Mouse (Mus musculus) heart, postnatal 4 days (tissue): Measurements from ENCODE around the gene Lypla2. TPM values are rescaled to one million over a fixed set of nuclear protein-coding genes. Genes with fewer than 3 reads are reported as not detected.
A peak's percentile ranks its signal among the peaks of the same experiment; 100 is the strongest.

ENCODE experiments used
- DNase-seq: peaks from one replicate; pipeline ENCODE4 v3.0.0; 2021
- total RNA-seq, 2 experiments: library from RNA; stranded (reverse); gene quantifications; 2 replicates each; pipeline ENCODE4 v1.2.3; 2021

Gene Lypla2
- total RNA-seq, 2 experiments from 2014 or later, result 46.3 to 46.9 TPM

DNA sequence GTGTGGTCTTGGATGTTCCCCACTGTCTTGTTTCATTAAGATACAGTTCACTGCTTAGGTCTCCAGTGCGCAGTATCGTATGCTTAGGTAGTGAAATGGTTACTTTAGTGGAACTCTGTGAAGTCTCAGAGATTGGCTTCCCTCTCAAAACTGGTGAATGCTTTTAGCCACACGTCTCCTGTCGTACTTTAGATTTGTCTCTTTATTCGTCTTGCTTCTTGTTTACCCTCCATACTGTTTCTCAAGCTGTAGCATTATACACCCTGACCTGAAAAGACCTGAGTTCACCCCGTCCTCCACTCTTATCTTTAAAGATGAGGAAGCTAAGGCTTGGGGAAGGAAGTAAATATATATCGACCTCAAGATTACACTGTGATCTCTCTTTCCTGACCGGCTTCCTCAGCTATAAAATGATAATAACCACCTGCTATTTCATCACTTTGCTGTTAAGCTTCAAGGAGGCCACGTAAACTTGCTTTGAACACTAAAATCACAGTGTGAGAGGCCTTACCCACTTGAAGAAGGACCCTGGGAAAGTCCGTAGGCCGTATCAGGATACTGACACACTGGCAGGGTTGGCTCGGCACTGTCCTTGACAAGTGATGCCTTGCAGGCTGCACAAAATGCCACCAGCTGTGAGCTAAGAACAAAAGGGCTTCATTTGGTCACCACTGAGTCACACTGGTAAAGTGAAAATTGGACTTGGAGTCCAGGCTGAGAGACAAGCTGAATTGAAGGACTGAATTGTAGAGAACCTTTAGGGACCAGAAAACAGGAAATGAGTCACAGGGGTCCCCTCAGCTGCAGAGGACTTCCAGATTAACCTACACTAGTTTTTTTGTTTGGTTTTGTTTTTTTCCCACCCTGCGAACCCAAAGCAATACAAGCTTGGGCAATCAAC lies 735 bp upstream of the Lypla2 start:
- no peak for DNase-seq

DNA sequence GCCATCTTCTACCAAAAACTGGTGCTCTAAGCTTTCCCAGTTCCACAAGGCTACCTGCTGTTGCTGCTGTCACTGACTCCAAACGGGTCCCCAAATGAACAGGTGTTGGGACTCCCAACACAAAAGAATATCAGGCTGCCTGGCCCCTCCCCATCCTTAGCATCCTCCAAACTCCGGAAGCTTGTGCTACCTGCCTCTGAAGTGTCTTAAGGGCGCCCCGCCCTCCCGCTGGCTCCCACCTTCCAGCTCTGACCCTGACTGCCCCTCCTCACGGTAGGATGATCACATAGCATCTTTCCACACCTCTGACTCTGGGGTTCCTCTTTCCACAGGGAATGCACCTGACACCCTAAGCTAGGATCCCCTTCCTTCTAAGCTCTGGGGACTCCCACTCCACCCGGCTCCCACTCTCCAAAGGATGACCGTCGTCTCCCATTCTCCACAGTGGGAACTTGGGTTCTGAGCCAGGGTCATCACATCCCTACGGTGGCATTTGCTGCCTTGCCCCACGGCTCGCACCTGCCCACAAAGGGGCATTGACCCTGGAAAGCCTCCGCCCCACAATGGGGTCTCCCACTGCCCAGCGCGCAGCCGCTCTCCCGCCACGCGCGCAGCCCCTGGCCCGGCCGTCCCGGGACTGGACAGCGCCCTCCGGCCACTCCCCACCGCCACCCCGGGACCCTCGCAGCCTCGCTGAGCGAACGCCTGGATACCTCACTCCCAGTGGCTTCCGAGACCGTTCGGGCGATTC lies 446 bp downstream of the Lypla2 start:
- no peak for DNase-seq

DNA sequence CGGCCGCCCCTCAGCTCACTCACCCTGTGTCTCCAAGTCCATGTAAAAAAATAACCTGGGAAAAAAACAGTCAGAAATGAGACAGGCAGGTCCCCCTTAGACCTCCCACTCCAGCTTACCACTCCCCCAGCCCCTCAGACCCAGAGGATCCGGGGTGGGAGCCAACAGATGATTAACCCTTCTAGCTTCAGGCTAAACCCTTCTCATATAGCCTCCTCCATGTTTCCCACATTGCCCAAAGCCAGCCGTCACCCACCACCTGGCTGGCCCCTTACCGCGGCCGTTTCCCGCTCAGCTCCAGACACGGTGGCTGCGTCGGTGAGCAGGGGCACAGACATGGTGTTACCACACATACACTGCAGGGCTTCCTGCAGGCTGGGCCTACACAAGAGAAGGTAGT lies 1.8 kb downstream of the Lypla2 start:
- DNase-seq, result no peak

DNA sequence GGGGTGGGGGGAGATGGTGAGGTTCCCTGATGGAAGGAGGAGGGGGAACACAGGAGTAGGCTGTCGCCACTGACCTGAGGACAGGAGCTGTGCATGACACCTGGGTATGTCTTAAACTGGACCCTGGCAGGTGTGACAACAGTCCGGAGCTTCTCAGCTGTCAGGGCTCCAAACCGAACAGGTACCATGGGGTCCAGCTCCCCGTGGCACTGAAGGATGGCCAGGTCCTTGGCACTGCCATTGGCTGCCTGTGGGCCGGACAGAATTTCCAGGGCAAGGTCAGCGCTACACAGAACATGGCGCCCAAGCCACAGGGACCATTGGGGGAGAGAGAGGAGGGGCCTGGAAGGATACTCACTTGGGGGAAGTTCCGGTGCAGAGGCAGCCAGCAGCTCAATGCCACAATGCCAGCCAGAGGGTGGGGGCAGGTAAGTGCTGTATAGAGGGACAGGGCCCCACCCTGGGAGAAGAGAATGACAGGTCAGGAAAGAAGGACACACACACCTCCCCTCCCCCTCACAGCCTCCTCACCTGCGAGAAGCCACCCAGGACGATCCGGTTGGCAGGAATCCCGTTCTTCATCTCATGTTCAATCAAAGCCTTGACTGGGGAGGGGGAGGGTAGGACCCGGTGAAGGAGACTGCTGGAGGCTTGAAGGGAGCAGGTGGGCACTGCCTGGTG lies 3.2 kb downstream of the Lypla2 start:
- DNase-seq, result no peak

DNA sequence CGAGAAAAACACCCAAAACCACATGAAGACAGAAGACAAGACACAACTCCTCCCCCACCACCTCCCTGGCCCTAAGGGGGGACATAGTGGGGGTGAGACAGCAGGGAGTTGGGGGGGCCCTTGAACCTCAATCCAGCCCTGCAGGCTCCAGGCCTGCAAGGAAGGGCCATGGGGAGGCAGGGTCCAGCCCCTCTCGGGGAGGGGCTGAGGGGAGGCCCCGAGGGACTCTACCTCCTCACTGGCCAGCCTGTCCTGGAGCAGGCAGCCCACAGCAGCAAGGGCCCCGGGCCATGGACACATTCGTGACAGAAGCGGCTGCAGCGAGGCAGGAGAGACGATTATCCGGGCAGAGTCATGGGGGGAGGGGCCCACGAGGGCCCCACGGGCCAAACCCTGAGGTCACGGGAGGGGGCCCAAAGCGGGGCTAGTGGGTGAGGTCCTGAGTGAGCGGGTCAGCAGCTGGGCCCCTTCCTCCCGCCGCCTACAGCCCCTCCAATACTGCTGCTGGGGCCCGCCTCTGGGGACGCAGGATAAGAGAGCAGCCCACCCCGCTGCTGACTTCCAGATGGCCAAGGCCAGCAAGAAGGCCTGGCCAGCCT lies 4.1 kb downstream of the Lypla2 start:
- DNase-seq, result peak; percentile 29

- DNase-seq, result no peak
Observed at GRCm38 (mm10) chr4:135967086-135967760, 5.2 kb downstream of the Lypla2 start.

DNA sequence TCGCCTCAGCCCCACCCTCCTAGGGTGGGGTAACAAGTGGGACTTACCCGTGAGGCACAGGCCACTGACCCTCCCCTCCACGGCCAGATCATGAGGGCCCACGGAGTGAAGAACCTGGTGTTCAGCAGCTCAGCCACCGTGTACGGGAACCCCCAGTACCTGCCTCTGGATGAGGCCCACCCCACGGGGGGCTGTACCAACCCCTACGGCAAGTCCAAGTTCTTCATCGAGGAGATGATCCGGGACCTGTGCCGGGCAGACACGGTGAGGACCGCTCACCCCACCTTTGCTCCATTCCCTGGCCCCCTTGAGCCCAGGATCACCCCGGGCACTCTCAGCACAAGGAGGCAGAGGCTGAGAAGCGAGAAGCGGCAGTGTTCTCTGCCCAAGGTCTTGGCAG lies 6.1 kb downstream of the Lypla2 start:
- no peak for DNase-seq

GRCm38 (mm10) chr4:135965113-135965512 lies 7.3 kb downstream of the Lypla2 start:
- no peak for DNase-seq

GRCm38 (mm10) chr4:135964426-135964825 lies 8.0 kb downstream of the Lypla2 start:
- DNase-seq, result peak; percentile 61

DNA sequence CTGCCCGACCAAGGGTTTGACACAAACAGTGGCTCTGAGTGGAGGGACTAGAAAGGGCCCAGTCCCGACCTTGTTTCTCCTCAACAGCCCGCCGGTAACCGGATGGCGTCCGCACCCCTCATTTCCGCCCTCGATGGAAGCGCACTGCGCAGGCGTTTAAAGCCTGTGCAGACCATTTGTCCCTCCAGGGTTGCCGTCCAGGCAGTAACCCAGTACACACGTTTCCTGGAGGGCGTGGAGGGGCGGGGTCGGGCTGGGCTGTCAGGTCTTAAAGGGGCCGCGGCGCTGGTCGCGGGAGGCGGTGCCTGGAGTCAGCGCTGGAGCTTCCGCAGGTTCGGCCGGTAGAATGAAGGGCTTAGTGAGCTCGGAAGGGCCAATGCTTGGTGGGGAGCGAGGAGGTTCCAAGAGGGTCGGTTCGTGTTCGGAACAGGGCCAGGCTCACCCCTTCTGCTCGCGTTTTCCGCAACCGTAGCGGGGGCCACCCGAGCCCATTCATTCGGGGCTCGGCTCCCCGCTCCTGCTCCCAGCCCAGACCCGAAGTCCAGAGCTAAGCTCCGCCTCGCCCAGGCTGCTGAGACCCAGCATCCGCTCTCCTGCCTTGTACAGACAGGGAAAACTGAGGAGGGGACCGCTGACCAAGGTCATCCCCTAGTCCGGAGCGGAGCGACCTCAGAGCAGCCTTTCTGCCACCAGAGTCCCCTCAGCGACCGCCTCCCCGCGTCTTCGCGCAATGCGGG lies 8.8 kb downstream of the Lypla2 start, which contains the start of gene Gale:
TSS of gene Gale (plus strand) at position 271 of the 737 bp plus-strand sequence.
- DNase-seq, result peak; percentile 94

DNA sequence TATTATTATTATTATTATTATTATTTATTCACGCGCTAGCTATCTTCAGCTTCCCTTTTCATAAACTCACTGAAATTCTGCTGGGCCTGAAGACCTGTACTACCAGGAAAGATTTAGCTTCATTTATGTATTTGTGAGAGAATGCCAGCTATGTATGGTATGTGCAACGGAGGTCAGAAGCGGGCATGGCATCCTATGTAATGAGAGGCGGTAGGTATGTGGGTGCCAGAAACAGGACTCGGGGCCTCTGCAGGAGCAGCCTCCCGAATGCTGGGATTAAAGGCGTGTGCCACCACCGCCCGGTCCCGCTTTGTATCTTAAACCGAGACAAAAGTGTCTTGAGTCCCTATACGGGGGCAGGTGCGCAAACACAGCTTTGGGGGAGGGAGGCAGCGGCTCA lies 9.5 kb downstream of the Lypla2 start:
- DNase-seq, result no peak

DNA sequence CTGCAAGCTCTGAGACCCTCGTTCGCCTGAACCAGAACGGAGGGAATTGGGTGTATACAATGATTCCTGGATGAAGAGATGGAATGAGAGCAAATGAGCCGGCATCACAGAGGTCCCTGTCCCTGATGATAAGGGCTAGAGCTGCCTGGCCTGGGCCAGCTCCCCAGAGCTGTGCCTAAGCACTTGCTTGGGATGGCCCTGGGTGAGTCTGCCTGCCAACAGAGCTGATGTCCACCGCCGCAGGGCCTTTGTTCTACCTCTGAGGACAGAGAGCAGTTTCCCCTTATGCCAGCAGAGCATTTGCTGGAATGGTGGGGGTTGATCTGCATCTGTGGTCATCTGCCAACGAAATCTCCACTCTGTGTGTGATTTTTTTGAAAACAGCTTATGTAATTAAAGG lies 10.2 kb downstream of the Lypla2 start:
- DNase-seq, result no peak

DNA sequence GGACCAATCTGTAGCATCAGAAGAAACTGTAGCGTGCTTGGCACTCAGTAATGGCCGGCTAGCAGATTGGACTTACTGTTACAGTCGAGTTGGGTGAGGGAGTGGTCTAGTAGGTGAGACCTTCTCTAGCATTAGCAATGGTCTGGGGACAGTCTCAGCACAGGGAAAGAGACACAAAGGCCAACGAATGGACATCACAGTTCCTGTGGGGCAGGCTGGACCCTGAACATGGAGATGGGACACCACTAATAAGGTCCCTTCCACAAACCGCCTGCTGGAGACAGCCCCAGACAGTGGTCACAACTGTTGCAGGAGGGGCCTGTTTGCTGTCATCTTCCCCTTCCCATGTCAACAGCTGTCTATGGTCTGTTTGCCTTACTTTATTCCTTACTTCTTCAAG lies 10.7 kb downstream of the Lypla2 start:
- DNase-seq, result no peak

- peak; percentile 88 for DNase-seq
Observed at GRCm38 (mm10) chr4:135960717-135961116, 11.7 kb downstream of the Lypla2 start.

DNA sequence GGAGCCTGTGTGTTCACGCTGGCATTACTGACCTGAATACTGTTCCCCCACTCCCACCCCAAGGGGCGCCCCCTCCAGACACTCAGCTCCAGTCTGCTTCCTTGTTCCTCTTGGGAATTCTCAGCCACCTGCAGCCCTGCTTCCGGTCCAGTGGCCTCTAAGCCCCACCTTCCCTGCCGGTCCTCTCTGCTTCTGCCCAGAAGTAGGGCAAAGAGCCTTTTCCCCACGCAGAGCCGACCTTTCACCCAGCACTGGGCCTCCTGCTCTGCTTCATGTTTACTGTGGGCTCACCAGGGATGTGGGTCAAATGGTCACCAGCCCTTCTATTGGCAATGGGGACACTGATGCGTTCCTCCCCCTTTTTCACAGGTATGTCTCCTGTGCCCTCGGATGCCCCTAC lies 14.1 kb downstream of the Lypla2 start:
- DNase-seq, result no peak

DNA sequence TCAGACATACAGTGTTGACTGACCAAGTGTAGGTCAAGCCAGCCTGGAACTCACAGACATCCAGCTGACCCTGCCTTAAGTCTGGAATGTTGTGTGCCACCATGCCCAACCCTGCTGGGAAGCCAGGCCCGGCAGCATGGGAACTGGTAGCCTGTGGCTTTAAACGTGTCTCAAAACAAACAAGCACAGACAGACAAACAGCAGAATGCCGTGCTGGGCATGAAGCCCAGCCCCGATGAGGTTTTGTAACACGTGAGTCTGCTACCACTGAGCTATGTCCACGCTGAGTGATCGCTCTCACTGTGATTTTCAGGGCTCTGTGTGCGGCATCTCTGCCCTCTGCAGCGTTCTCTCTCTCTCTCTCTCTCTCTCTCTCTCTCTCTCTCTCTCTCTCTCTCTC lies 16.5 kb downstream of the Lypla2 start:
- no peak for DNase-seq

DNA sequence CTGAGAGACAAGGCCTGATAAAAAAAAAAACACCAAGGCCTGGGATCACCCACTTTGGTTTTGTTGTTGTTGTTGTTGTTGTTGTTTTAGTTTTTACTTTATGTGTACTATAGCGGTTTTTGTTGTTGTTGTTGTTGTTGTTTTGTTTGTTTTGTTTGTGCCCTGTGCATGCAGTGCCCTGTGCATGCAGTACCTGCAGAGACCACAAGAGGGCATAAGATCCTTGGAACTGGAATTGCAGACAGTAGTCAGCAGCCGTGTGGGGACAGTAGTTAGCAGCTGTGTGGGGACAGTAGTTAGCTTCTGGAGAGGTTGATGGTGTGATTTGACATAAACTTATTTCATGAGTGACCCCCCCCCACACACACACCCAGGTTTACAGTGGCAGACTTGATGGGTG lies 18.2 kb downstream of the Lypla2 start:
- peak; percentile 86 for DNase-seq

GRCm38 (mm10) chr4:135953179-135953578 lies 19.2 kb downstream of the Lypla2 start:
- no peak for DNase-seq

- DNase-seq, result no peak
Observed at GRCm38 (mm10) chr4:135951505-135951904, 20.9 kb downstream of the Lypla2 start.

GRCm38 (mm10) chr4:135950365-135950764 lies 22.1 kb downstream of the Lypla2 start:
- no peak for DNase-seq

GRCm38 (mm10) chr4:135949911-135950310 lies 22.5 kb downstream of the Lypla2 start:
- DNase-seq, result no peak
